Mouse (Mus musculus) heart, embryonic 13.5 days (tissue): ENCODE results near the gene Fbxw21. TPM values are rescaled to one million over a fixed set of nuclear protein-coding genes. Genes with fewer than 3 reads are reported as not detected.

Experiments
- ATAC-seq: fragments of 200-750 bp; cut with Nextera tagmentation; 2 replicates; pipeline ENCODE4 v1.8.0; 2017; ENCODE audit warnings: moderate TSS enrichment; ENCODE audit not compliant: insufficient number of reproducible peaks, low FRiP score, low TSS enrichment; ENCODE audit errors: extremely low read depth
- H3K27ac ChIP-seq: fragments of 300-500 bp; sonication (generic); replicated peaks from 2 replicates; pipeline ENCODE4 v1.5.1; 2015; ENCODE audit warnings: moderate library complexity, mild to moderate bottlenecking, inconsistent platforms
- H3K27me3 ChIP-seq: fragments of 300-500 bp; sonication (generic); replicated peaks from 2 replicates; pipeline ENCODE4 v1.6.1; 2015; ENCODE audit warnings: mild to moderate bottlenecking, inconsistent platforms
- H3K36me3 ChIP-seq: fragments of 300-500 bp; sonication (generic); 2 replicates; pipeline ENCODE4 v1.6.1; 2015; ENCODE audit warnings: mild to moderate bottlenecking, inconsistent platforms
- H3K4me1 ChIP-seq: fragments of 300-500 bp; sonication (generic); 2 replicates; pipeline ENCODE4 v1.6.1; 2015; ENCODE audit warnings: inconsistent platforms
- H3K4me2 ChIP-seq: fragments of 300-500 bp; sonication (generic); 2 replicates; pipeline ENCODE4 v1.6.1; 2015; ENCODE audit warnings: inconsistent platforms, mild to moderate bottlenecking, moderate library complexity
- H3K4me3 ChIP-seq: fragments of 300-500 bp; sonication (generic); 2 replicates; pipeline ENCODE4 v1.5.1; 2015; ENCODE audit warnings: moderate library complexity, mild to moderate bottlenecking, inconsistent platforms
- H3K9ac ChIP-seq: fragments of 300-500 bp; sonication (generic); 2 replicates; pipeline ENCODE4 v1.6.1; 2015; ENCODE audit warnings: inconsistent platforms, mild to moderate bottlenecking, moderate library complexity
- H3K9me3 ChIP-seq: fragments of 300-500 bp; sonication (generic); 2 replicates; pipeline ENCODE4 v1.6.1; 2016; ENCODE audit warnings: inconsistent platforms
- WGBS: fragments of 180-500 bp; shearing (Covaris S2); methylation state at CpG from one replicate; pipeline ENCODE4 v1.1.7; 2015; ENCODE audit warnings: mixed read lengths; 5-methylcytosine and 5-hydroxymethylcytosine counted together
- polyA plus RNA-seq: library from polyadenylated mRNA; unstranded; fragments of >200 nt; fragmentation: Nextera tagmentation; extraction: Ambion mirVana; gene quantifications from 2 replicates; pipeline ENCODE4 v1.2.1, GENCODE M21; 2015

The Fbxw21 gene
- polyA plus RNA-seq, 1 experiment from 2014 or later = not detected

- Histone ChIP-seq H3K4me3 (peak overlapping the region; percentile 63), H3K9ac (peak overlapping the region; percentile 89)
- 76% methylated on average over 8 of the region's 8 CpGs for WGBS
These were observed 63.5 kb downstream of the Fbxw21 start for GRCm38 (mm10) chr9:109098366-109098765.

GRCm38 (mm10) chr9:109097831-109098230 lies 64.0 kb downstream of the Fbxw21 start:
- H3K27me3 ChIP-seq = no peaks in the 10 kb centered on the region
- 44% methylated on average over 5 of the region's 5 CpGs for WGBS
- peak overlapping the region; percentile 85 for H3K4me2 ChIP-seq
- H3K9me3 ChIP-seq = no peaks in the 10 kb centered on the region
- no peak for ATAC-seq
- peak overlapping the region; percentile 95 for H3K27ac ChIP-seq
- peaks cover 26% of the 10 kb centered on the region for H3K36me3 ChIP-seq
- H3K9ac ChIP-seq = peak overlapping the region; percentile 89
- peak overlapping the region; percentile 63 for H3K4me3 ChIP-seq
- H3K4me1 ChIP-seq = peaks cover 78% of the 10 kb centered on the region

More at GRCm38 (mm10) chr9:109098366-109098765, 63.5 kb downstream of the Fbxw21 start:
- peaks cover 78% of the 10 kb centered on the region for H3K4me1 ChIP-seq
- ATAC-seq = no peak
- peak overlapping the region; percentile 95 for H3K27ac ChIP-seq
- H3K27me3 ChIP-seq = no peaks in the 10 kb centered on the region
- peak overlapping the region; percentile 85 for H3K4me2 ChIP-seq
- H3K36me3 ChIP-seq = peaks cover 26% of the 10 kb centered on the region
- no peaks in the 10 kb centered on the region for H3K9me3 ChIP-seq

- Histone ChIP-seq H3K9me3 (no peaks in the 10 kb centered on the region), H3K4me1 (peaks cover 74% of the 10 kb centered on the region), H3K9ac (peak overlapping the region; percentile 89), H3K36me3 (peaks cover 26% of the 10 kb centered on the region), H3K4me2 (peak overlapping the region; percentile 85), H3K27ac (peak overlapping the region; percentile 95), H3K4me3 (peak overlapping the region; percentile 63), H3K27me3 (no peaks in the 10 kb centered on the region)
- ATAC-seq = no peak
- 36% methylated on average over 6 of the region's 6 CpGs for WGBS
These were observed 64.5 kb downstream of the Fbxw21 start for GRCm38 (mm10) chr9:109097291-109097690.

GRCm38 (mm10) chr9:109096856-109097255 lies 65.0 kb downstream of the Fbxw21 start:
- Histone ChIP-seq H3K27me3 (no peaks in the 10 kb centered on the region), H3K27ac (peak overlapping the region; percentile 95), H3K9me3 (no peaks in the 10 kb centered on the region), H3K4me1 (peaks cover 74% of the 10 kb centered on the region), H3K4me3 (peak overlapping the region; percentile 63), H3K36me3 (peaks cover 26% of the 10 kb centered on the region), H3K4me2 (peak overlapping the region; percentile 85), H3K9ac (peak overlapping the region; percentile 89)
- 30% methylated on average over 6 of the region's 6 CpGs for WGBS
- no peak for ATAC-seq

- Histone ChIP-seq H3K27me3 (no peaks in the 10 kb centered on the region), H3K36me3 (peaks cover 30% of the 10 kb centered on the region), H3K27ac (peak overlapping the region; percentile 95), H3K4me3 (peak overlapping the region; percentile 63), H3K9ac (peak overlapping the region; percentile 89), H3K9me3 (no peaks in the 10 kb centered on the region), H3K4me2 (peak overlapping the region; percentile 85), H3K4me1 (peaks cover 74% of the 10 kb centered on the region)
- 34% methylated on average over 9 of the region's 9 CpGs for WGBS
- no peak for ATAC-seq
These were observed 65.6 kb downstream of the Fbxw21 start for GRCm38 (mm10) chr9:109096251-109096661.

GRCm38 (mm10) chr9:109095137-109095982 lies 66.5 kb downstream of the Fbxw21 start, which contains the start of gene Plxnb1:
Gene Plxnb1, plus strand, starts transcription at chr9:109095389.
- Histone ChIP-seq H3K27me3 (no peaks in the 10 kb centered on the region), H3K27ac (peak within 1 kb of the TSS; percentile 95), H3K4me2 (peak within 1 kb of the TSS; percentile 85), H3K9me3 (no peaks in the 10 kb centered on the region), H3K4me1 (peaks cover 67% of the 10 kb centered on the region), H3K9ac (peak within 1 kb of the TSS; percentile 89), H3K36me3 (peaks cover 32% of the 10 kb centered on the region), H3K4me3 (peak within 1 kb of the TSS; percentile 63)
- under 1% methylated on average over 98 of the region's 102 CpGs for WGBS
- 0 out of 2 replicates have a peak, but pooled peaks have one; percentile 12 for ATAC-seq

- 3% methylated on average over 21 of the region's 21 CpGs for WGBS
These were observed 67.2 kb downstream of the Fbxw21 start for GRCm38 (mm10) chr9:109094553-109095136.

GRCm38 (mm10) chr9:109093786-109094552 lies 67.9 kb downstream of the Fbxw21 start:
- Histone ChIP-seq H3K27ac (peak overlapping the region; percentile 95), H3K36me3 (peaks cover 39% of the 10 kb centered on the region), H3K9me3 (no peaks in the 10 kb centered on the region), H3K27me3 (no peaks in the 10 kb centered on the region), H3K4me3 (peak overlapping the region; percentile 63), H3K4me1 (peaks cover 53% of the 10 kb centered on the region), H3K9ac (peak overlapping the region; percentile 89), H3K4me2 (peak overlapping the region; percentile 85)
- no peak for ATAC-seq
- 15% methylated on average over 11 of the region's 11 CpGs for WGBS

More at GRCm38 (mm10) chr9:109094553-109095136, 67.2 kb downstream of the Fbxw21 start:
- no peaks in the 10 kb centered on the region for H3K27me3 ChIP-seq
- H3K4me3 ChIP-seq = peak overlapping the region; percentile 63
- peak overlapping the region; percentile 89 for H3K9ac ChIP-seq
- H3K36me3 ChIP-seq = peaks cover 32% of the 10 kb centered on the region
- H3K27ac ChIP-seq = peak overlapping the region; percentile 95
- peaks cover 59% of the 10 kb centered on the region for H3K4me1 ChIP-seq
- no peaks in the 10 kb centered on the region for H3K9me3 ChIP-seq
- H3K4me2 ChIP-seq = peak overlapping the region; percentile 85
- no peak for ATAC-seq

GRCm38 (mm10) chr9:109092799-109093198 lies 69.0 kb downstream of the Fbxw21 start:
- H3K4me1 ChIP-seq = peaks cover 45% of the 10 kb centered on the region
- H3K27ac ChIP-seq = peak overlapping the region; percentile 29
- WGBS = 66% methylated on average over 6 of the region's 6 CpGs
- no peak overlapping the region for H3K9ac ChIP-seq
- ATAC-seq = no peak
- H3K27me3 ChIP-seq = no peaks in the 10 kb centered on the region
- peaks cover 42% of the 10 kb centered on the region for H3K36me3 ChIP-seq
- no peak overlapping the region for H3K4me2 ChIP-seq
- H3K4me3 ChIP-seq = no peak overlapping the region
- no peaks in the 10 kb centered on the region for H3K9me3 ChIP-seq

GRCm38 (mm10) chr9:109091802-109092201 lies 70.0 kb downstream of the Fbxw21 start:
- H3K4me1 ChIP-seq = peaks cover 40% of the 10 kb centered on the region
- no peaks in the 10 kb centered on the region for H3K27me3 ChIP-seq
- WGBS = 83% methylated on average over 8 of the region's 8 CpGs
- H3K4me2 ChIP-seq = no peak overlapping the region
- no peak overlapping the region for H3K9ac ChIP-seq
- no peak overlapping the region for H3K27ac ChIP-seq
- no peaks in the 10 kb centered on the region for H3K9me3 ChIP-seq
- H3K4me3 ChIP-seq = no peak overlapping the region
- peaks cover 42% of the 10 kb centered on the region for H3K36me3 ChIP-seq
- no peak for ATAC-seq

GRCm38 (mm10) chr9:109090446-109090845 lies 71.4 kb downstream of the Fbxw21 start:
- WGBS = 74% methylated on average over 15 of the region's 15 CpGs
- no peak overlapping the region for H3K4me3 ChIP-seq
- H3K9ac ChIP-seq = no peak overlapping the region
- H3K27ac ChIP-seq = no peak overlapping the region
- H3K36me3 ChIP-seq = peaks cover 42% of the 10 kb centered on the region
- H3K9me3 ChIP-seq = no peaks in the 10 kb centered on the region
- H3K27me3 ChIP-seq = no peaks in the 10 kb centered on the region
- H3K4me1 ChIP-seq = peaks cover 32% of the 10 kb centered on the region
- no peak for ATAC-seq
- H3K4me2 ChIP-seq = no peak overlapping the region
